Mouse (Mus musculus) hindbrain, embryonic 13.5 days (tissue): Measurements from ENCODE around the gene Cds2. TPM values are rescaled to one million over a fixed set of nuclear protein-coding genes. Genes with fewer than 3 reads are reported as not detected.
"Not testable (repeated sequence)": the region's sequence is repeated elsewhere in the genome, so short reads cannot be mapped to it uniquely, and the experiment has no call there.

Source experiments
- ATAC-seq: fragments of 200-750 bp; cut with Nextera tagmentation; 2 replicates; pipeline ENCODE4 v1.8.0; 2017; ENCODE audit warnings: moderate TSS enrichment; ENCODE audit not compliant: low FRiP score
- H3K27ac ChIP-seq: fragments of 300-500 bp; sonication (generic); 2 replicates; pipeline ENCODE4 v1.5.1; 2015; ENCODE audit warnings: inconsistent platforms, mild to moderate bottlenecking, moderate library complexity
- H3K27me3 ChIP-seq: fragments of 300-500 bp; sonication (generic); 2 replicates; pipeline ENCODE4 v1.6.1; 2015; ENCODE audit warnings: mild to moderate bottlenecking, inconsistent platforms
- H3K36me3 ChIP-seq: fragments of 300-500 bp; sonication (generic); 2 replicates; pipeline ENCODE4 v1.6.1; 2015; ENCODE audit warnings: mild to moderate bottlenecking, inconsistent platforms
- H3K4me1 ChIP-seq: fragments of 300-500 bp; sonication (generic); replicated peaks from 2 replicates; pipeline ENCODE4 v1.6.1; 2015; ENCODE audit warnings: inconsistent platforms
- H3K4me2 ChIP-seq: fragments of 300-500 bp; sonication (generic); 2 replicates; pipeline ENCODE4 v1.6.1; 2015; ENCODE audit warnings: inconsistent platforms, mild to moderate bottlenecking, moderate library complexity
- H3K4me3 ChIP-seq: fragments of 300-500 bp; sonication (generic); 2 replicates; pipeline ENCODE4 v1.5.1; 2015; ENCODE audit warnings: mild to moderate bottlenecking, inconsistent platforms
- H3K9ac ChIP-seq: fragments of 300-500 bp; sonication (generic); 2 replicates; pipeline ENCODE4 v1.6.1; 2015; ENCODE audit warnings: mild to moderate bottlenecking, inconsistent platforms
- H3K9me3 ChIP-seq: fragments of 300-500 bp; sonication (generic); 2 replicates; pipeline ENCODE4 v1.6.1; 2016; ENCODE audit warnings: inconsistent platforms
- WGBS: fragments of 180-500 bp; shearing (Covaris S2); methylation state at CpG from one replicate; pipeline ENCODE4 v1.1.7; 2015; 5-methylcytosine and 5-hydroxymethylcytosine counted together
- polyA plus RNA-seq: library from polyadenylated mRNA; unstranded; fragments of >200 nt; fragmentation: Nextera tagmentation; extraction: Ambion mirVana; gene quantifications from 2 replicates; pipeline ENCODE4 v1.2.1, GENCODE M21; 2015

Gene Cds2
- 34.6 and 39.3 TPM in 2 replicates for polyA plus RNA-seq

DNA sequence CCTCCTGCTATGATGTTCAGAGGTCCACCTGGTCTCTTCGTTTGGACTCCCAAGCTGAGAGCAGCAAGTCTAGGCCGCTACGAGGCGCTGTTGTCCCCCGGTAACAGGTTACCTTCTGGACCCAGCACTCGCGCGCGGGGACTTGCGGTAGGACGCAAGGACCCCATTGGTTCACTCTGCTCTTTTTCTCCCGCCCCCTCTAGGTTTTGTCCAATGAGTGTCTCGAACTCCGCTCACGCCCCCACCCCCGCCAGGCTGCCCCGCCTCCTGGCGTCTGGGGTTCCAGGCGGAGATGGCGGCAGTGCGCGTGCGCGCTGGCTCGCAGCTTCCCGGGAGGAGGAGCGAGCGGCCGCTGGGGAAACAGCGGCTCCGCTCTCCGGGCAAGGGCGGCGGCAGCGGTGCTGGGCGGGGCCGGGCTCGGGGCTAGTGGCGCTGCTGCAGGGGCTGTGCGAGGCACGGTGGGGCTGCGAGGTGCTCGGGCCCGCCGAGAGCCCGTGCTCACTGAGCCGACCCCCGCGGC is at the start of gene Cds2:
Gene Cds2, plus strand, starts transcription at position 270 of the 520 bp plus-strand sequence.
- Histone ChIP-seq H3K27ac (peak within 1 kb of the TSS; percentile 91), H3K36me3 (no peaks in the 10 kb centered on the region), H3K4me3 (peak within 1 kb of the TSS; percentile 87), H3K9me3 (no peaks in the 10 kb centered on the region), H3K4me1 (peaks cover 14% of the 10 kb centered on the region), H3K9ac (peak within 1 kb of the TSS; percentile 93), H3K4me2 (peak within 1 kb of the TSS; percentile 76), H3K27me3 (no peaks in the 10 kb centered on the region)
- WGBS = 0% methylated on average over 40 of the region's 49 CpGs
- peak; percentile 98 for ATAC-seq

DNA sequence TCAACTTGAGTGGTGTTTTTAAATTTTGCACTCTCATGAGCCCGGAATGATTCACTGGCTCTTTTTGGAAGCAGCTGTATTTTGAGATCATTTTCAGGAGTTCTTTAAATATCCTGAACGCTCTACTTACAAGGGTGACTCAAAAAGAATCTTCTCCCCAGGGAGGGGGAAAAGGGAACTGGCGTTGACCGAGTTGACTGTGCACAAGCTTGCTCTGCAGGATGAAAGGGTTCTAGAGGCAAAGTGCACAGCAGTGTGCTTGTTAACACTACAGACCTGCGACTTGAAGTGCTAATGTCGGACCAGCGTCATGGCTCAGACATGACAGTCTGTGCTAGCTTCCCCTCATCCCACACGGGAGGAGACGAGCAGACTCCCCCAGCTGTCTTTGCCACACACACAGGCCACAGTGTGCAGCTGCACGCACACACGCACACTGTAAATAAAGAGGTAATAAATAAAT is 41.3 kb upstream of the Cds2 start:
- 77% methylated on average over 11 of the region's 11 CpGs for WGBS
- no peak for ATAC-seq
- H3K27me3 ChIP-seq = no peaks in the 10 kb centered on the region

GRCm38 (mm10) chr2:132224359-132224758 is 38.6 kb upstream of the Cds2 start:
- no peak for ATAC-seq
- WGBS = 88% methylated on average over 4 of the region's 4 CpGs

More for the DNA sequence above, 41.3 kb upstream of the Cds2 start:
- Histone ChIP-seq H3K4me2 (no peak overlapping the region), H3K4me3 (no peak overlapping the region), H3K4me1 (no peaks in the 10 kb centered on the region), H3K9ac (no peak overlapping the region), H3K9me3 (no peaks in the 10 kb centered on the region), H3K27ac (no peak overlapping the region), H3K36me3 (no peaks in the 10 kb centered on the region)

DNA sequence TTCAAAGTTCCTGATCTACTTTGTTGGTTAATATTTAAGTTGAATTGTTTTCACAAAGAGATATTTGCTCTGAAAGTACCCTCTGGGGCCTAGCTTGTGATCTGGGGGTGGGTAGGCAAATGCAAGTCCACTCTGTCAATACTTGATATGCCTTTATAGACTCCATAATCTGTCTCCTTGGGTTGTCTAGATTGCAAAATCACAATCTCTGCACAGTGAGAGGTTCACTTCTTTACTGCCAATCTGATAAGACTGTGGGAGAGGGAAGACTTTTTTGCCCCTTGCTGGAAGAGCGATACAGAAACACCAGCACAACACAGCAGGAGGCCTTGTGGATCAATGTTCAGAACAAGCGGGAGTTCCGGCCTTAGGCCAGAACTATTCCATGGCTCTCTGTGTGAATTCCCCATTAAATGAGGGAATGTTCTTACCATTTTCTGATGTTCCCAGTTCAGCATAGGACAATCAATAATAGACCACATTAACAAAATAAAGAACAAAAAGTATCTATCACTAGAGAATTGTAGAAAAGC is 30.5 kb upstream of the Cds2 start:
- Histone ChIP-seq H3K4me3 (no peak overlapping the region), H3K27me3 (no peaks in the 10 kb centered on the region), H3K4me2 (no peak overlapping the region), H3K9ac (no peak overlapping the region), H3K4me1 (no peaks in the 10 kb centered on the region), H3K9me3 (no peaks in the 10 kb centered on the region), H3K27ac (no peak overlapping the region), H3K36me3 (no peaks in the 10 kb centered on the region)
- WGBS = 67% methylated on average over 3 of the region's 3 CpGs
- ATAC-seq = no peak

More at GRCm38 (mm10) chr2:132224359-132224758, 38.6 kb upstream of the Cds2 start:
- H3K9ac ChIP-seq = no peak overlapping the region
- H3K4me2 ChIP-seq = no peak overlapping the region
- H3K4me3 ChIP-seq = no peak overlapping the region
- H3K9me3 ChIP-seq = no peaks in the 10 kb centered on the region
- no peaks in the 10 kb centered on the region for H3K4me1 ChIP-seq
- no peaks in the 10 kb centered on the region for H3K27me3 ChIP-seq
- no peak overlapping the region for H3K27ac ChIP-seq
- H3K36me3 ChIP-seq = no peaks in the 10 kb centered on the region

DNA sequence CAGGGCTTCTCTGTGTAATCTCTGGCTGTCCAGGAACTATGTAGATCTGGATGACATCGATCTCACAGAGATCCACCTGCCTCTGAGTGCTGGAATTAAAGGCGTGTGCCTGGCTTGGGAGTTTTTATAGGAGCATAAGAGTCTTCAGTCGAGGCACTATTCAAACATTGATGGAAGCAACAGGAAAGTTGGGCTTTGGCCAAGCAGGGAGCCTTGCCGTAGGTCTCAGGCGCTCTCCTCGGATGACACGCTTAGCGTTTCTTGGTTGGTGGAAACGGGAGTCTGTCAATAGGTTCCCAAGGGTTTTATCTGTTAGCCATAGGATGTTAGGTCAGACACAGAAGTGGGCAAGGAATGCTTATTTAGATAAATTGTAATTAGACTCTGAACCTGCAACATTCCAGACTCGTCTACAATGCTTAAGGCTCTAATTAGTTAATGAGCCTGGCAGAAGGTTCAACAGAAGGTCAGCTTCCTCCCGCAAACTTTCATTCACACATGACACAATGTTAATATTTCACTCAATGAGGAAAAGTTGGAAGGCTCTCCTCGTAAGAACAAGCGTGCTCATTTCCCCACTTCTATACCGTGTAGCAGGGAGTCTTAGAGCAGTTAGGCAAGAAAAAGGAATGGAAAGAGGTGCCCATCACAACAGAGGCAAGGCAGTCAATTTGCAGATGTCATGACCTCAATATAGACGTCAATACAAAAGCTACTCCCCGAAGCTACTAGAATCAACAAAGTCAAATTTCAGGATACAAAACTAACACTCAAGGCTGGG is 28.8 kb upstream of the Cds2 start:
- Histone ChIP-seq H3K4me1 (no peaks in the 10 kb centered on the region), H3K9me3 (no peaks in the 10 kb centered on the region), H3K27ac (no peak overlapping the region), H3K9ac (no peak overlapping the region), H3K4me3 (no peak overlapping the region), H3K36me3 (no peaks in the 10 kb centered on the region), H3K27me3 (no peaks in the 10 kb centered on the region), H3K4me2 (no peak overlapping the region)
- no peak for ATAC-seq
- WGBS = 78% methylated on average over 16 of the region's 16 CpGs

DNA sequence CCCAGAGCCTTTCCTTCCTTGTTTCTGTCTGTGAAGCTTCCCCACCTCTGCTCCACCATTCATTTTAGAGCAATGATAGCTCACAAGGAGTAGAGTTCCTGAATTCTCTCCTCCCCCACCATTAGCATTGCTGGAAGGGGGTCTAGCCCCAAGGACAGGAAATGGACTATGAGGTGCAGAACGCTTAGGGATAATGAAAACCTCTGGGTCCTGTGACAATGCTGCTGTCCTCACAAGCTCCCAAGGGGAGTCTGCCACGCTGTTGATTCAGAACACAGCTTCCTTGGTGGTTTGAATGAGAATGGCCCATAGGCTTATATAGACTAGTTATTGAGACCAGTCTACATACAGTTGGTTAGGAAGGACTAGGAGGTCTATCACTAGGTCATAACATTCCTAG is 27.7 kb upstream of the Cds2 start:
- Histone ChIP-seq H3K27me3 (no peaks in the 10 kb centered on the region), H3K4me1 (no peaks in the 10 kb centered on the region), H3K36me3 (no peaks in the 10 kb centered on the region), H3K4me3 (no peak overlapping the region), H3K27ac (no peak overlapping the region), H3K9me3 (no peaks in the 10 kb centered on the region), H3K4me2 (no peak overlapping the region), H3K9ac (no peak overlapping the region)
- WGBS = 73% methylated on average over 2 of the region's 2 CpGs
- ATAC-seq = no peak

GRCm38 (mm10) chr2:132235975-132236374 is 27.0 kb upstream of the Cds2 start:
- Histone ChIP-seq H3K4me3 (no peak overlapping the region), H3K4me2 (no peak overlapping the region), H3K4me1 (no peaks in the 10 kb centered on the region), H3K27me3 (no peaks in the 10 kb centered on the region), H3K9ac (no peak overlapping the region), H3K27ac (no peak overlapping the region), H3K36me3 (no peaks in the 10 kb centered on the region), H3K9me3 (no peaks in the 10 kb centered on the region)
- ATAC-seq = no peak
- WGBS = 85% methylated on average over 7 of the region's 7 CpGs

- not testable (repeated sequence) for H3K9me3 ChIP-seq, H3K4me1 ChIP-seq, H3K27ac ChIP-seq, H3K27me3 ChIP-seq, H3K4me3 ChIP-seq, H3K4me2 ChIP-seq, H3K9ac ChIP-seq, ATAC-seq
- H3K36me3 ChIP-seq = peaks cover 16% of the 10 kb centered on the region
- WGBS = 89% methylated on average over 3 of the region's 3 CpGs
Observed at GRCm38 (mm10) chr2:132239434-132239833, 23.5 kb upstream of the Cds2 start.

DNA sequence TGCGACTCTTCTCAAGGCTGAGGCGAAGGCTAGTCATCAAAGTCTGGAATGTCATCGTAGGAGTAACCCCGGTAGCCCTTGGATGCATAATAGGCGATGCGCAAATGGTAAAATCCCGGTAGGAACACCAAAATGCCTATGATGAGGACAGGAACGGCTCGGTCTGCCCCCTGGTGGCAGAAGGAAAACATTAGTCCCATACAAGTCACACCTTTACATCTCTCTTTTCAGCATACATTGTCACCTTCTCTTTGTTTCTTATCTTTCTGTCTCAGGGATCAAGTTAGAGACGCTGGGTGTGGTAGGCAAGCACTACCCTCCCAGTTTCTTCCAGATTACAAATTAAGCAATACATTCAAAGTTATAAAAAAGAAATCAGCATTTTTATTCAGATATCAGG is 22.5 kb upstream of the Cds2 start:
- H3K27me3 ChIP-seq, H3K4me2 ChIP-seq, H3K4me1 ChIP-seq, H3K9ac ChIP-seq, H3K27ac ChIP-seq, H3K4me3 ChIP-seq, ATAC-seq, H3K9me3 ChIP-seq: not testable (repeated sequence)
- H3K36me3 ChIP-seq = peaks cover 21% of the 10 kb centered on the region
- 35% methylated on average over 10 of the region's 10 CpGs for WGBS

GRCm38 (mm10) chr2:132243370-132243769 is 19.6 kb upstream of the Cds2 start:
- H3K27me3 ChIP-seq = no peaks in the 10 kb centered on the region
- H3K4me2 ChIP-seq = no peak overlapping the region
- peaks cover 21% of the 10 kb centered on the region for H3K36me3 ChIP-seq
- H3K27ac ChIP-seq = no peak overlapping the region
- no peak overlapping the region for H3K4me3 ChIP-seq
- H3K4me1 ChIP-seq = peaks cover 14% of the 10 kb centered on the region
- H3K9ac ChIP-seq = no peak overlapping the region
- 95% methylated on average over 3 of the region's 3 CpGs for WGBS
- H3K9me3 ChIP-seq = no peaks in the 10 kb centered on the region
- ATAC-seq = no peak

DNA sequence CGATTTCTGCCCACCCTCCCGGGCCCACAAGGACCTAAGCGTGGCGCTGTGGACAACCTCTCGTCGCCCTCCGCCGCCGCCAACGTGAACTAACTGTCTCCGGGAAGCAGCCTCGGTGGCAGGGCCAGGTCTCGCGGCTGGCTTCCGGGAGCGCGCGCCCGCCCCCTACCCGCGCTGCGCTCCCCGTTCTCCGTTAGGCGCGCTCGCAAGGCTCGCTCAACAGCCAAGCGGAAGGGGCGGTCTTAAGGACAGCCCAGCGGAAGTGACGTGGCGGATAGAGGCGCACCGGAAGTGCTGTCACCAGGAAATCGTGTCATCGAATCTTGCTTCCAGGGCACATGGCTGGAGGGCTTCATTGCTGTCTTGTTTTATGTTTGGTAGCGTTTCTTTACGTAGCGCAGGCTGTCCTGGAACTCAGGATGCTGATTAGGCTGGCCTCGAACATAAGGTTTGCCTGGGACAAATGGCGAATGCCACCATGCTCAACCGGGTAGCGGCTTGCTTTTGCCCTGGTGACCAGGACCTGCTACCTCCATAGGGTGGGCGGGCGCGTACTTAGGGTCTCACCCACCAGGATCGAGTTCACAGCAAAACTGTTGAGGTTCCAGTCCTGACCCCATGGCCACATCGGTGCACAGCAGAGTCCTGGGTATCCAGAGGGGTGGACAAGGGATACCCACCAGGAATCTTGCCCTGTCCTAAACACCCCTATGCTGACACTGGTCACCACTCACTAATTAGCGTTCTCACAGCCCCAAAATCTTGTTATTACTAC is 15.2 kb upstream of the Cds2 start, which contains the start of gene Tmem230:
Gene Tmem230, minus strand, starts transcription at position 269 of the 775 bp plus-strand sequence.
- H3K27ac ChIP-seq = peak within 1 kb of the TSS; percentile 85
- H3K9ac ChIP-seq = peak within 1 kb of the TSS; percentile 73
- H3K4me3 ChIP-seq = peak within 1 kb of the TSS; percentile 60
- peaks cover 32% of the 10 kb centered on the region for H3K4me1 ChIP-seq
- WGBS = 5% methylated on average over 50 of the region's 50 CpGs
- peaks cover 17% of the 10 kb centered on the region for H3K36me3 ChIP-seq
- no peaks in the 10 kb centered on the region for H3K9me3 ChIP-seq
- peak within 1 kb of the TSS; percentile 93 for H3K4me2 ChIP-seq
- no peaks in the 10 kb centered on the region for H3K27me3 ChIP-seq
- ATAC-seq = peak; percentile 94

GRCm38 (mm10) chr2:132251911-132252310 is 11.0 kb upstream of the Cds2 start:
- Histone ChIP-seq H3K4me3 (peak overlapping the region; percentile 53), H3K27me3 (no peaks in the 10 kb centered on the region), H3K27ac (no peak overlapping the region), H3K9ac (peak overlapping the region; percentile 66), H3K9me3 (no peaks in the 10 kb centered on the region), H3K4me2 (peak overlapping the region; percentile 81), H3K4me1 (peaks cover 25% of the 10 kb centered on the region), H3K36me3 (no peaks in the 10 kb centered on the region)
- 11% methylated on average over 8 of the region's 8 CpGs for WGBS
- no peak for ATAC-seq
